Mouse (Mus musculus) gastrocnemius, adult 2 months (tissue): Measurements from ENCODE around the gene Apba2. TPM values are rescaled to one million over a fixed set of nuclear protein-coding genes. Genes with fewer than 3 reads are reported as not detected.

Experiments used
- DNase-seq: peaks from one replicate; pipeline ENCODE4 v3.0.0; 2022
- H3K27ac ChIP-seq: fragments of 200-600 bp; 2 replicates; pipeline ENCODE4 v1.8.1; 2022; ENCODE audit warnings: mild to moderate bottlenecking
- H3K4me3 ChIP-seq: fragments of 200-600 bp; 2 replicates; pipeline ENCODE4 v1.8.1; 2022; ENCODE audit warnings: mild to moderate bottlenecking, moderate library complexity
- CTCF ChIP-seq: fragments of 200-600 bp; IDR thresholded peaks from 2 replicates; pipeline ENCODE4 v1.8.1; 2022; ENCODE audit warnings: antibody characterized with exemption, mild to moderate bottlenecking, moderate library complexity
- intact Hi-C: fragments of 180-260 bp; cut with DNase I; formaldehyde crosslinking; loops from one replicate; pipeline ENCODE4 v1.15.1; 2025
- total RNA-seq, 2 experiments: library from RNA; stranded (reverse); gene quantifications; 2 replicates each; pipeline ENCODE4 v1.2.3; 2021

Apba2 gene
- total RNA-seq, 2 experiments from 2014 or later: 0.22 TPM; not detected in 1

GRCm38 (mm10) chr7:64579887-64580286 lies 78.4 kb downstream of the Apba2 start:
- intact Hi-C loops: no loop called here
- Histone ChIP-seq H3K27ac (no peak overlapping the region), H3K4me3 (no peak overlapping the region)
- TF ChIP-seq CTCF: no peak
- DNase-seq: no peak

GRCm38 (mm10) chr7:64580293-64580692 lies 78.8 kb downstream of the Apba2 start:
- no peak overlapping the region for H3K27ac ChIP-seq
- TF ChIP-seq CTCF: no peak
- intact Hi-C loops: no loop called here
- no peak for DNase-seq
- H3K4me3 ChIP-seq: no peak overlapping the region

DNA sequence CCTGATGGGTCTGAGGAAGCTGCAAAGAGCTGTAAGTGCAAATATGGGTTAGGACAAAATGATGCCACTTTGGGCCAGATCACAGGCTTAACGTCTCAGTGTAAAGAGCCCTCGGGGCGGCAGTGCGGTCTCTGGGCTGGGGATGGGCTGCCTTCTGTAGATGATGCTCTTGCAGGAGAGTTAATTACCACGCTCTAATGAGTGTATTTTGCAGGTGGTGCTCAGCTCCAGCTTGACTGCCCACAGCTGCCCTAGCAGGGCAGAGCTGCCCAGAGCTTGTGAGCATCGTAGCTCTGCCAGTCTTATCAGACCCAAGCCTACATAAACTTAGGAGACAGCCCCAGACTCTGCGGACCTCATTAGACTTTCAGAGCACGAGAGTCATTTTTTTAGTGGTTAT lies 80.9 kb downstream of the Apba2 start:
- no peak overlapping the region for H3K4me3 ChIP-seq
- DNase-seq: no peak
- intact Hi-C loops: no loop called here
- no peak for TF ChIP-seq CTCF
- no peak overlapping the region for H3K27ac ChIP-seq

- intact Hi-C loops: no loop called here
- TF ChIP-seq CTCF: no peak
- Histone ChIP-seq H3K4me3 (no peak overlapping the region), H3K27ac (no peak overlapping the region)
- DNase-seq: no peak
Measured at GRCm38 (mm10) chr7:64583670-64584121, 82.2 kb downstream of the Apba2 start.

DNA sequence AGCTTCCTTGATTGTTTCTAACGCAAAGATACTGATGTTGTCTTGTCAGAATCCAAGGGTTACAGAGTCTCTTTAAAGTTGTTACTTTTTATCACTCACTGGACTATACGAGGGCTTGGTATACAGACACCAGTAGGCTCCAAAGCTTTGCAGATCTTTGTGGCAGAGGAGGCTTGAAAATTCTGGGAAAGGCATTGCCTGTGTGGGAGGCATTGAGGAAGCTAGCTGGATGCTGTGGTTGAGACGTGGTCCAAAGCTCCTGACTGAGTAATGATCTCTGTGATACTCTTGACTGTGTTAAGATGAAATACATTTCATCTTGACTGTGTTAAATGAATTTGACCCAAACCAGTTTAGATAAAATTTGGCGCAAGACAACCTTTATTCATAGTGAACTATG lies 84.6 kb downstream of the Apba2 start:
- no peak for TF ChIP-seq CTCF
- DNase-seq: no peak
- intact Hi-C loops: no loop called here
- Histone ChIP-seq H3K27ac (no peak overlapping the region), H3K4me3 (no peak overlapping the region)

- no peak for TF ChIP-seq CTCF
- DNase-seq: no peak
- intact Hi-C loops: no loop called here
- no peak overlapping the region for H3K27ac ChIP-seq
- H3K4me3 ChIP-seq: no peak overlapping the region
Measured at GRCm38 (mm10) chr7:64586571-64586970, 85.1 kb downstream of the Apba2 start.

GRCm38 (mm10) chr7:64588636-64589389 lies 87.3 kb downstream of the Apba2 start:
- TF ChIP-seq CTCF: no peak

GRCm38 (mm10) chr7:64595256-64595655 lies 93.8 kb downstream of the Apba2 start:
- no peak for TF ChIP-seq CTCF
- Histone ChIP-seq H3K27ac (no peak overlapping the region), H3K4me3 (no peak overlapping the region)
- no peak for DNase-seq
- intact Hi-C loops: no loop called here

More at GRCm38 (mm10) chr7:64588636-64589389, 87.3 kb downstream of the Apba2 start:
- no peak for DNase-seq
- H3K4me3 ChIP-seq: no peak overlapping the region
- intact Hi-C loops: no loop called here
- no peak overlapping the region for H3K27ac ChIP-seq

GRCm38 (mm10) chr7:64596652-64597051 lies 95.1 kb downstream of the Apba2 start:
- TF ChIP-seq CTCF: no peak
- intact Hi-C loops: no loop called here
- H3K27ac ChIP-seq: no peak overlapping the region
- no peak overlapping the region for H3K4me3 ChIP-seq
- DNase-seq: no peak

GRCm38 (mm10) chr7:64609866-64610265 lies 108.4 kb downstream of the Apba2 start:
- intact Hi-C loops: no loop called here
- H3K27ac ChIP-seq: no peak overlapping the region
- DNase-seq: no peak
- no peak overlapping the region for H3K4me3 ChIP-seq
- TF ChIP-seq CTCF: no peak

- intact Hi-C loops: no loop called here
- no peak for DNase-seq
- no peak overlapping the region for H3K4me3 ChIP-seq
- TF ChIP-seq CTCF: peak; percentile 47
- no peak overlapping the region for H3K27ac ChIP-seq
Measured at GRCm38 (mm10) chr7:64610875-64611274, 109.4 kb downstream of the Apba2 start.

- DNase-seq: no peak
- intact Hi-C loops: no loop called here
- H3K4me3 ChIP-seq: no peak overlapping the region
- H3K27ac ChIP-seq: no peak overlapping the region
- no peak for TF ChIP-seq CTCF
Measured at GRCm38 (mm10) chr7:64619261-64619660, 117.8 kb downstream of the Apba2 start.

GRCm38 (mm10) chr7:64626494-64626893 lies 125.0 kb downstream of the Apba2 start:
- Histone ChIP-seq H3K4me3 (no peak overlapping the region), H3K27ac (no peak overlapping the region)
- intact Hi-C loops: no loop called here
- TF ChIP-seq CTCF: no peak
- no peak for DNase-seq

- no peak for TF ChIP-seq CTCF
- H3K27ac ChIP-seq: no peak overlapping the region
- intact Hi-C loops: no loop called here
- no peak overlapping the region for H3K4me3 ChIP-seq
- no peak for DNase-seq
Measured at GRCm38 (mm10) chr7:64627972-64628655, 126.6 kb downstream of the Apba2 start.
